Mouse (Mus musculus): ENCODE data around the gene Vcp.

- TF ChIP-seq CTCF (IDR thresholded peaks at IDR 0.05; ENCODE audit: insufficient read depth, low read length) = no peak
- TF ChIP-seq POLR2A (IDR thresholded peaks at IDR 0.05; ENCODE audit: borderline replicate concordance, extremely low read depth, low read depth, low read length) = no peak
Measured at GRCm38 (mm10) chr4:43001272-43001671, 965 bp upstream of the Vcp start.

Data from lung, adult 2 months (tissue).